Mouse (Mus musculus): Measurements from ENCODE around the gene Miga2. TPM values are rescaled to one million over a fixed set of nuclear protein-coding genes. Genes with fewer than 3 reads are reported as not detected.

Miga2 gene
- 29.4 and 30.2 TPM in 2 replicates for polyA plus RNA-seq (2015; fragmentation: Nextera tagmentation; extraction: Ambion mirVana)

DNA sequence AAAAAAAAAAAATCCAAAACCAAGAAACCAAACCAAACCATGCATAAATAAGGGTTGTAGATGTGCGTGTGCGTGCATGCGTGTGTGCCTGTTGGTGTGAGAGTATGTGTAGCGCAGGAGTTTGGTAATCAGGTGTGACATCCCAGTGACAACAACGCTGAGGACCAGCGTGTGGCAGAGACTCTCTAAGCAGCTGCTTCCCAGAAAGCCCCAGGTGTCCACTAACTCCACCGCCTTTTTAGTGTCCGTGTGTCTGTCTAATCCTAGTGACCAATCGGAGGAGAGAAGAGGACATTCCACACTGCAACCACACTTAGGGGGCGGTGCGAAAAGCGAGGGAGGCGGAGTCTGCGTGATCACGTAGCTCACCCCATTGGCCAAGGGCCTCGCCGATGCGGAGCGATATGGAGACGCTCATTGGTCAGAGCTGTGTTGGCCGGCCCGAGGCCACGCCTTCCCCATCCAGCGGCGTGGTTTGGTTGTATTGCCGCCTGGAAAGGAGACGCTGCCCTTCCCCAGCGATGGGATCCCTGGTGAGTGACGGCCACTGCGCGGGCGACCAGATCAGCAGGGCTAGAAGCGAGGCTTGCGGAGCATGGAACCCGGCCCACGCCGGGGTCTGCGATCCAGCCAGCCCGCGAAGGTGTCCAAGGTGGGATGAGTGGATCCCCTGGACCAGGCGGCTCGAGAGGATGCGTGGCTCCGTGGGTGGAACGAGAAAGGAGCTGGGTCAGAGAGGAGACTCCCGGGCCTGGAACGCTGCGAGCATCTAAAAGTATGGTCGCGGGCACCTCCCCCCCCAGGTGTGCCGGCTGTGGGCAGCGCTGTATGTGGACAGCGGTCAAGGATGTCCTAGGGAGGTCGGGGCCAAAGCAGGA is at the start of gene Miga2:
Miga2 (plus strand) TSS at position 461 of the 878 bp plus-strand sequence.
- peaks cover 14% of the 10 kb centered on the region for H3K4me1 ChIP-seq (replicated peaks)
- H3K4me3 ChIP-seq (replicated peaks), result peak within 1 kb of the TSS; percentile 87
- no peaks in the 10 kb centered on the region for H3K9me3 ChIP-seq
- peak; percentile 98 for ATAC-seq
- H3K9ac ChIP-seq (replicated peaks), result peak within 1 kb of the TSS; percentile 87
- peak within 1 kb of the TSS; percentile 77 for H3K27ac ChIP-seq
- peaks cover 20% of the 10 kb centered on the region for H3K36me3 ChIP-seq
- peak within 1 kb of the TSS; percentile 99 for H3K4me2 ChIP-seq (replicated peaks)
- 0% methylated on average over 54 of the region's 54 CpGs for WGBS
- no peaks in the 10 kb centered on the region for H3K27me3 ChIP-seq

- no peak overlapping the region for H3K9ac ChIP-seq (replicated peaks)
- no peak overlapping the region for H3K4me2 ChIP-seq (replicated peaks)
- H3K27me3 ChIP-seq, result no peaks in the 10 kb centered on the region
- peaks cover 90% of the 10 kb centered on the region for H3K36me3 ChIP-seq
- no peaks in the 10 kb centered on the region for H3K4me1 ChIP-seq (replicated peaks)
- H3K9me3 ChIP-seq, result no peaks in the 10 kb centered on the region
- H3K4me3 ChIP-seq (replicated peaks), result no peak overlapping the region
- H3K27ac ChIP-seq, result no peak overlapping the region
- 96% methylated on average over 4 of the region's 4 CpGs for WGBS
- ATAC-seq, result no peak
Measured at GRCm38 (mm10) chr2:30316136-30316535, 47.9 kb upstream of the Miga2 start.

GRCm38 (mm10) chr2:30316955-30317354 is 47.1 kb upstream of the Miga2 start:
- Histone ChIP-seq H3K9me3 (no peaks in the 10 kb centered on the region), H3K4me3 (replicated peaks) (no peak overlapping the region), H3K27me3 (no peaks in the 10 kb centered on the region), H3K36me3 (peaks cover 92% of the 10 kb centered on the region), H3K4me2 (replicated peaks) (no peak overlapping the region), H3K27ac (no peak overlapping the region), H3K9ac (replicated peaks) (no peak overlapping the region), H3K4me1 (replicated peaks) (no peaks in the 10 kb centered on the region)
- 97% methylated on average over 5 of the region's 5 CpGs for WGBS
- no peak for ATAC-seq

DNA sequence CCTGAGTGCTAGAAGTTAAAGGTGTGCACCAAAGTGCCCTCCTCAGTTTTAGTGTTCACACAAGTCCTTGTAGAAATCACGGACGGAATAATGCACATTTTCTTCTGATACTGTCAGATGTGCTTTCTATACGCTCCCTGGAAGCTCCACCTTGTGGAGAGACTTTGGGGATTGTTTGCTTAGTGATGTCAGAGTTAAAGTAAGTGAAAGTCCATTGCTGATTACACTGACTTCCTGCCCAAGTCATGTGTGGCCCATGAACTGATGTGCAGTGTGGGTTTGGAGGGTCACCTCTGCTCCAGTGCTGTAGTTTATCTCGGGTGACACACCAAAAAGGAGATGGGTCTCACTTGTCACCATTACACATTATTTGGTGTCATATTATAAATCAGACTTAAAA is 44.8 kb upstream of the Miga2 start:
- Histone ChIP-seq H3K4me3 (replicated peaks) (no peak overlapping the region), H3K27me3 (no peaks in the 10 kb centered on the region), H3K36me3 (peaks cover 93% of the 10 kb centered on the region), H3K27ac (no peak overlapping the region), H3K9me3 (no peaks in the 10 kb centered on the region), H3K4me1 (replicated peaks) (no peaks in the 10 kb centered on the region), H3K4me2 (replicated peaks) (no peak overlapping the region), H3K9ac (replicated peaks) (no peak overlapping the region)
- no peak for ATAC-seq
- WGBS, result 96% methylated on average over 4 of the region's 4 CpGs

DNA sequence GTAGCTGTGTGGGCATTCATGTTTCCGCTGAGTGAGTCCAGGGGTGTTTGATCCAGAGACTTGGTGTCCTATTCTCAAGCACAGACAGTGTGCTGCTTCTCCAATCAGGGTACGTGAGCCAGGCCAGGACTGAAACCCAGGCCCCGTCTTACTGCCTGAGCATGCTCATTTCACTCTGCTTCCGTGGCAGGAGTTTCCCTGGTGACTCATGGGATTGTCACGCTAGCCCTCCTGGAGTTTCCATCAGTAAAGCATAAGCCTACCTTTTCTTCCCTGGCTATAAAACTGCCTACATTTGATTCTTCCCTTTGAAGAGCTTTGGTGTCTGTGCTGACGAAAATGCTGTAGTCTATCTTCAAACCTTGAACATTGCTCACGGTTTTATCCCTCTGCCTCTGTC is 40.9 kb upstream of the Miga2 start:
- ATAC-seq, result no peak
- Histone ChIP-seq H3K9me3 (no peaks in the 10 kb centered on the region), H3K4me1 (replicated peaks) (no peaks in the 10 kb centered on the region), H3K9ac (replicated peaks) (no peak overlapping the region), H3K36me3 (peaks cover 92% of the 10 kb centered on the region), H3K4me2 (replicated peaks) (no peak overlapping the region), H3K27me3 (no peaks in the 10 kb centered on the region), H3K27ac (no peak overlapping the region), H3K4me3 (replicated peaks) (no peak overlapping the region)
- 90% methylated on average over 7 of the region's 7 CpGs for WGBS

DNA sequence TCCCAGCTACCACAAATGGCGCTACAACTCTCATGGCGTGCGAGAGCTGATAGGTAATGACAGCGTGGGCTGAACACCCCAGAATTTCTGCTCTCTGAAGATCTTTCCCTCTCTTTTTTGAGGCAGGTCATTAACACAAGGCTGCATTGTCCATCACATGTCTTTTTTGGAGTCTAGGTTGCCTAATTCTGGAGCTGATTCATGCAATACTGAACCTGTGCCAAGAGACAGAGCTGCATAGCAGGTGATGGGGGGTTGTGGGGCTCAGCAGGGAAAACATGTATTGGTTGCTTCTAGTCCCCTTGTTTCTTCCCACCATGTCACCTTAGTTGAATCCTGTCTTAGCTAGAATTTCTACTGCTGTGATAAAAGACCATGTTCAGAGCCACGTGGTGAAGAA is 38.7 kb upstream of the Miga2 start:
- Histone ChIP-seq H3K4me2 (replicated peaks) (no peak overlapping the region), H3K27ac (no peak overlapping the region), H3K27me3 (no peaks in the 10 kb centered on the region), H3K4me3 (replicated peaks) (no peak overlapping the region), H3K9me3 (no peaks in the 10 kb centered on the region), H3K9ac (replicated peaks) (no peak overlapping the region), H3K36me3 (peaks cover 97% of the 10 kb centered on the region), H3K4me1 (replicated peaks) (no peaks in the 10 kb centered on the region)
- ATAC-seq, result no peak
- 94% methylated on average over 5 of the region's 5 CpGs for WGBS

GRCm38 (mm10) chr2:30327276-30327675 is 36.8 kb upstream of the Miga2 start:
- no peak overlapping the region for H3K4me2 ChIP-seq (replicated peaks)
- no peak overlapping the region for H3K27ac ChIP-seq

DNA sequence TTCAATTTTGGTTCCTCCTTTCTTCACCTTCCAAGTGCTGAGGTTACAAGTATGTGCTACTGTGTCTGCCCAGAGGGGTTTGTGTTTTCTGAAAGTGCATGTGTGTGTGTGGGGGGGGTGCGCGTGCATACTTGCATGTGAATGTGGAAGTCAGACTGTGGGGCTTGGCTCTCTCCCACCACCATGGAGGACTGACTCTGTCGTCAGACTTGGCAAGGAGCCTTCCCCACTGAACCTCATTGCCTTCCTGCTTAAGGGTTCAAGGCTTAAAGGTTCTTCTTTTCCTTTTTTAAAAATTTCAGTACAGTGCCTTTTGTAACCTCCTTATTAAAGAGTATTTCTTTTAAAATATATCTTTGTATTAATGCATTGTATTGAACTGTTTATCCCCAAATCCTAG is 35.2 kb upstream of the Miga2 start:
- no peak overlapping the region for H3K4me2 ChIP-seq (replicated peaks)
- H3K36me3 ChIP-seq, result peaks cover 97% of the 10 kb centered on the region
- H3K4me1 ChIP-seq (replicated peaks), result no peaks in the 10 kb centered on the region
- 96% methylated on average over 3 of the region's 3 CpGs for WGBS
- no peak overlapping the region for H3K9ac ChIP-seq (replicated peaks)
- H3K9me3 ChIP-seq, result no peaks in the 10 kb centered on the region
- H3K27me3 ChIP-seq, result no peaks in the 10 kb centered on the region
- H3K4me3 ChIP-seq (replicated peaks), result no peak overlapping the region
- no peak for ATAC-seq
- no peak overlapping the region for H3K27ac ChIP-seq

More at GRCm38 (mm10) chr2:30327276-30327675, 36.8 kb upstream of the Miga2 start:
- H3K9me3 ChIP-seq, result no peaks in the 10 kb centered on the region
- H3K9ac ChIP-seq (replicated peaks), result no peak overlapping the region
- H3K36me3 ChIP-seq, result peaks cover 97% of the 10 kb centered on the region
- no peaks in the 10 kb centered on the region for H3K27me3 ChIP-seq
- no peaks in the 10 kb centered on the region for H3K4me1 ChIP-seq (replicated peaks)
- no peak for ATAC-seq
- WGBS, result 96% methylated on average over 7 of the region's 7 CpGs
- no peak overlapping the region for H3K4me3 ChIP-seq (replicated peaks)

DNA sequence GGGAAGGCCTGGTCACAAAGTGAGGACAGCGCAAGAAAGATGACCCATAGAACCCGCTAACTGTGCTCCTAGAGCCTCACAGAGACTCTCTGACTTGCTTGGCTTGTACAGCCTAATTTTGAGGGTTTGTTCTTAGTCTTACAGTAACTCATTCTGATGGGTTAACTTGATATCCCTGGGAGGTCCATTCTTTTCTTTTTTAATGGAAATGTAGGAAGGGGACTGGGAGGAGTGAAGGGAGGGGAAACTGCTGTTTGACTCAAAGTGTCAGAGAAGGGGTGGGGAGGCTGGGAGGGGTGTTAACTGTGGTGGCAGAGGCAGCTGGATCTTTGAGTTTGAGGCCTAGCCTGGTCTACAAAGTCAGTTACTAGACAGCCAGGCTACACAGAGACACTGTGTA is 28.7 kb upstream of the Miga2 start:
- Histone ChIP-seq H3K4me3 (replicated peaks) (no peak overlapping the region), H3K27me3 (no peaks in the 10 kb centered on the region), H3K36me3 (peaks cover 97% of the 10 kb centered on the region), H3K4me2 (replicated peaks) (no peak overlapping the region), H3K27ac (no peak overlapping the region), H3K9ac (replicated peaks) (no peak overlapping the region), H3K4me1 (replicated peaks) (no peaks in the 10 kb centered on the region), H3K9me3 (no peaks in the 10 kb centered on the region)
- 95% methylated on average over 2 of the region's 2 CpGs for WGBS
- no peak for ATAC-seq

GRCm38 (mm10) chr2:30336174-30336915 is 27.7 kb upstream of the Miga2 start:
- H3K4me2 ChIP-seq (replicated peaks), result no peak overlapping the region
- no peak for ATAC-seq
- H3K9me3 ChIP-seq, result no peaks in the 10 kb centered on the region
- peaks cover 97% of the 10 kb centered on the region for H3K36me3 ChIP-seq
- H3K4me3 ChIP-seq (replicated peaks), result no peak overlapping the region
- H3K27me3 ChIP-seq, result no peaks in the 10 kb centered on the region
- H3K27ac ChIP-seq, result no peak overlapping the region
- 83% methylated on average over 16 of the region's 16 CpGs for WGBS
- no peaks in the 10 kb centered on the region for H3K4me1 ChIP-seq (replicated peaks)
- no peak overlapping the region for H3K9ac ChIP-seq (replicated peaks)

DNA sequence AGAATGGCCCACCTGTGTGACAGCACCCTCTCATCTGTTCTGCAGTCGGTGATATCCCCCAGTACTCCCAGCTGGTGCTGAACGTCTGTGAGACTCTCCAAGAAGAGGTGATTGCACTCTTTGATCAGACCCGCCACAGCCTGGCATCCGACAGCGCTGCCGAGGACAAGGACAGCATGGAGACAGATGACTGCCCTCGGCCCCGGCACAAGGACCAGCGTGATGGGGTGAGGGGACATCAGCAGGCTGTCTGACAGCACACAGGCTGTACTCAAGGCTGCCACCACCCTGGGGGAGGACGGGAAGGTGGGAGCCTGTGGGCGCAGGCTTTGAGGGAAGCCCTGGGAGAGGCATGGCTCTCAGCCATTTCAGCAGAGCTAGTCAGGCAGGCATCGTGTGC is 26.9 kb upstream of the Miga2 start:
- Histone ChIP-seq H3K4me1 (replicated peaks) (no peaks in the 10 kb centered on the region), H3K4me3 (replicated peaks) (no peak overlapping the region), H3K9me3 (no peaks in the 10 kb centered on the region), H3K4me2 (replicated peaks) (no peak overlapping the region), H3K27ac (no peak overlapping the region), H3K36me3 (peaks cover 97% of the 10 kb centered on the region), H3K27me3 (no peaks in the 10 kb centered on the region), H3K9ac (replicated peaks) (no peak overlapping the region)
- WGBS, result 89% methylated on average over 12 of the region's 12 CpGs
- ATAC-seq, result no peak

GRCm38 (mm10) chr2:30342061-30342460 is 22.0 kb upstream of the Miga2 start:
- Histone ChIP-seq H3K4me3 (replicated peaks) (no peak overlapping the region), H3K36me3 (peaks cover 97% of the 10 kb centered on the region), H3K27me3 (no peaks in the 10 kb centered on the region), H3K9me3 (no peaks in the 10 kb centered on the region), H3K9ac (replicated peaks) (no peak overlapping the region), H3K4me1 (replicated peaks) (no peaks in the 10 kb centered on the region), H3K4me2 (replicated peaks) (no peak overlapping the region), H3K27ac (no peak overlapping the region)
- no peak for ATAC-seq
- WGBS, result 96% methylated on average over 3 of the region's 3 CpGs

Data from midbrain, embryonic 13.5 days (tissue).